Mouse (Mus musculus) midbrain, postnatal 0 days (tissue): ENCODE measurements around the gene Tead1. TPM values are rescaled to one million over a fixed set of nuclear protein-coding genes. Genes with fewer than 3 reads are reported as not detected.

Experiments
- ATAC-seq: fragments of 200-750 bp; cut with Nextera tagmentation; 2 replicates; pipeline ENCODE4 v1.8.0; 2017; ENCODE audit warnings: moderate number of reproducible peaks, mild to moderate bottlenecking, moderate TSS enrichment, moderate library complexity; ENCODE audit not compliant: low FRiP score
- DNase-seq: peaks from one replicate; pipeline ENCODE4 v3.0.0-alpha.2; 2015; ENCODE audit warnings: low spot score
- H3K27ac ChIP-seq: fragments of 300-500 bp; sonication (generic); 2 replicates; pipeline ENCODE4 v1.5.1; 2014; ENCODE audit warnings: low read depth, mild to moderate bottlenecking, low read length, mixed read lengths
- H3K27me3 ChIP-seq: fragments of 300-500 bp; sonication (generic); 2 replicates; pipeline ENCODE4 v1.6.1; 2014; ENCODE audit warnings: low read length, control low read depth, mixed read lengths; ENCODE audit not compliant: insufficient read depth
- H3K36me3 ChIP-seq: fragments of 300-500 bp; sonication (generic); 2 replicates; pipeline ENCODE4 v1.6.1; 2014; ENCODE audit warnings: low read length, control low read depth, mixed read lengths; ENCODE audit not compliant: insufficient read depth
- H3K4me1 ChIP-seq: fragments of 300-500 bp; sonication (generic); 2 replicates; pipeline ENCODE4 v1.6.1; 2014; ENCODE audit warnings: mild to moderate bottlenecking, control low read depth, antibody characterized with exemption, low read length, mixed read lengths; ENCODE audit not compliant: insufficient read depth
- H3K4me2 ChIP-seq: fragments of 300-500 bp; sonication (generic); 2 replicates; pipeline ENCODE4 v1.6.1; 2014; ENCODE audit warnings: low read depth, mild to moderate bottlenecking, low read length, mixed read lengths; ENCODE audit not compliant: poor library complexity, severe bottlenecking
- H3K4me3 ChIP-seq: fragments of 300-500 bp; sonication (generic); 2 replicates; pipeline ENCODE4 v1.5.1; 2014; ENCODE audit warnings: low read depth, mild to moderate bottlenecking, low read length, moderate library complexity
- H3K9ac ChIP-seq: fragments of 300-500 bp; sonication (generic); replicated peaks from 2 replicates; pipeline ENCODE4 v1.6.1; 2014; ENCODE audit warnings: mild to moderate bottlenecking, low read length, moderate library complexity, mixed read lengths; ENCODE audit not compliant: poor library complexity, severe bottlenecking
- H3K9me3 ChIP-seq: fragments of 300-500 bp; sonication (generic); 2 replicates; pipeline ENCODE4 v1.6.1; 2016; ENCODE audit warnings: low read length, control low read depth
- CTCF ChIP-seq: IDR thresholded peaks from 2 replicates; pipeline ENCODE4 v1.5.1; 2016; ENCODE audit warnings: antibody characterized with exemption, mild to moderate bottlenecking
- WGBS: fragments of 180-500 bp; shearing (Covaris S2); extraction: QIAGEN DNeasy Blood & Tissue Kit; methylation state at CpG from one replicate; pipeline ENCODE4 v1.1.7; 2014; 5-methylcytosine and 5-hydroxymethylcytosine counted together
- polyA plus RNA-seq: library from polyadenylated mRNA; unstranded; fragments of >200 nt; fragmentation: Nextera tagmentation; extraction: Ambion mirVana; gene quantifications from 2 replicates; pipeline ENCODE4 v1.2.1, GENCODE M21; 2015
- total RNA-seq: library from RNA; depleted of rRNA; stranded (reverse); fragments of >200 nt; gene quantifications from 2 replicates; pipeline ENCODE4 v1.2.3, GENCODE M21; 2014

Gene Tead1
- total and polyA plus RNA-seq, 2 experiments from 2014 or later, result 8.0 to 16.6 TPM

DNA sequence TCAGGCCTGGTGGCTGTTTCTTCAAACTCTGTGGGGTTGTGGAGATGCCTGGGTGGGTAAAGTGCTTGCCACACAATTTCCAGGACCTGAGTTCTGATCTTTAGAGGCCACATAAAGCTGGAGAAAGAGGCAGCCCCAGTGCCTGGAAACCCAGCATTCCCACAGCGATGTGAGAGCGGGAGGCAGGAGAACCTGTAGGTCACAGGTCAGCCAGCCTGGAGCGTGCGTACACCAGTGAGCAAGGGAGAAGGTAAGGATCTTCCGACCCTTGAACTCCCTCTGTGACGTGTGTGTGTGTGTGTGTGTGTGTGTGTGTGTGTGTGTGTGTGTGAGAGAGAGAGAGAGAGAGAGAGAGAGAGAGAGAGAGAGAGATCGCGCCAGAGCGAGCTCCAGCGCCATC is 14.4 kb downstream of the Tead1 start:
- H3K36me3 ChIP-seq, result no peaks in the 10 kb centered on the region
- H3K4me3 ChIP-seq, result no peak overlapping the region
- no peak for DNase-seq
- no peak overlapping the region for H3K27ac ChIP-seq
- no peaks in the 10 kb centered on the region for H3K9me3 ChIP-seq
- no peak overlapping the region for H3K9ac ChIP-seq
- no peak for TF ChIP-seq CTCF
- no peak for ATAC-seq
- WGBS, result 81% methylated on average over 10 of the region's 10 CpGs
- no peaks in the 10 kb centered on the region for H3K27me3 ChIP-seq
- 0 out of 2 replicates have a peak, but pooled peaks cover 7% of the 10 kb centered on the region for H3K4me1 ChIP-seq
- H3K4me2 ChIP-seq, result no peak overlapping the region

- no peak for DNase-seq
- Histone ChIP-seq H3K27me3 (no peaks in the 10 kb centered on the region), H3K9me3 (no peaks in the 10 kb centered on the region), H3K4me3 (no peak overlapping the region), H3K4me1 (peaks cover 14% of the 10 kb centered on the region; the same call in 1 of the 2 replicates), H3K27ac (no peak overlapping the region), H3K4me2 (no peak overlapping the region), H3K36me3 (no peaks in the 10 kb centered on the region), H3K9ac (no peak overlapping the region)
- TF ChIP-seq CTCF, result no peak
- 48% methylated on average over 4 of the region's 4 CpGs for WGBS
- no peak for ATAC-seq
These were observed 17.7 kb downstream of the Tead1 start for GRCm38 (mm10) chr7:112696777-112697161.

DNA sequence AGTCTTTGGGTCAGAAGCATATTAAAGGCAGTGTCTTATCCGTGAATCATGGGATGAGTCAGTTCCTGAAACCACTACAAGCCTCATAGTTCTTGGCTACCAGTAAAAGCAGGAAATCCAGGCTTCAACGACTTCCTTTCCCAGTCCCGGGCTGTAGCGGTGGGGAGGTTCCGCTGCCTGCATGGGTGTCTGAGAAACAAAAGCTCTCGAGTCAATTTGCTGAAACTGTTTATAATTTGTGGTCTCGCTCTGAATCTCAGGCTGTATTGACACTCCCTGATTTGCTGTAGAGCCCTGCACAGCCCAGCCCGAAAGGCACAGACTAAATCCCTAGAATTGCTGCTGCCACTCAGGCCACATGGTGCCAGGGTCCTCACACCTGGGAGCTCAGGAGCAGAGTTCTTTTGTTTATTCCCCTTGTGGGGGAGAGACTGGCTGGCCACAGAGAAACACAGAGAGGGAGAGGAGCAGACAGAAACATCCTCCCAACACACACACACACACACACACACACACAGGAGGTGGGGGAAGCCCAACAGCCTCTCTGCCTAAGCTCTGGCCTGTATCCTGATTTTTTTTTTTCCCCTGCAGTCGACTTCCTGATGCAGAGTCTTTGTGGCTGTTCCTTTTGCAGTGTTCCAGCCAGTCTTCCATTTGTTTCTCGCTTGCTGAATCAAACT is 18.2 kb downstream of the Tead1 start:
- 16% methylated on average over 10 of the region's 10 CpGs for WGBS
- Histone ChIP-seq H3K27ac (no peak overlapping the region), H3K4me3 (no peak overlapping the region), H3K27me3 (no peaks in the 10 kb centered on the region), H3K9ac (no peak overlapping the region), H3K9me3 (no peaks in the 10 kb centered on the region), H3K36me3 (no peaks in the 10 kb centered on the region), H3K4me1 (peaks cover 14% of the 10 kb centered on the region; the same call in 1 of the 2 replicates), H3K4me2 (no peak overlapping the region)
- DNase-seq, result peak; percentile 68
- ATAC-seq, result no peak
- TF ChIP-seq CTCF, result no peak

DNA sequence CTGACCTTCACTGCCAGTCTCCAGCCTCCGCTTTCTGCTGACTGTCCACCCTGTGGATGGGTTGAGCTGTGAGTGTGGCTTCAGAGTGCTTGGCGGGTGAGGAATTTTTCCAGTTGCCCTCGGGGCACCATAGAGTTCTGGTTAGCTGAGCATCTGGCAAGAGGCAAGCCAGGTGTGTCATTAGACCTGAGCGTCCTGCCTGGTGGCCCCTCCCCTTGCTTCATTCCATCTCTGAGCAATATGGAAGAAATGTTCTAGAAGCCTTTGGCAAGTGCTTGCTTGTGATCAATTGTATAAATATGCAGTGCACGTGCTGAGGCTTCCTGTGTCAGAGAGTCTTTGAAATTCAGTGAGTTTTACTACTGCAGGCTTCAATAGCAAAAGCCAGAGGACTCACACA is 21.0 kb downstream of the Tead1 start:
- no peak overlapping the region for H3K4me3 ChIP-seq
- peak; percentile 66; the same call in 1 of the 2 replicates for ATAC-seq
- no peaks in the 10 kb centered on the region for H3K36me3 ChIP-seq
- no peak overlapping the region for H3K4me2 ChIP-seq
- 43% methylated on average over 5 of the region's 5 CpGs for WGBS
- H3K27ac ChIP-seq, result no peak overlapping the region
- H3K9me3 ChIP-seq, result no peaks in the 10 kb centered on the region
- TF ChIP-seq CTCF, result no peak
- H3K9ac ChIP-seq, result no peak overlapping the region
- H3K4me1 ChIP-seq, result peaks cover 14% of the 10 kb centered on the region; the same call in 1 of the 2 replicates
- no peaks in the 10 kb centered on the region for H3K27me3 ChIP-seq
- DNase-seq, result no peak

DNA sequence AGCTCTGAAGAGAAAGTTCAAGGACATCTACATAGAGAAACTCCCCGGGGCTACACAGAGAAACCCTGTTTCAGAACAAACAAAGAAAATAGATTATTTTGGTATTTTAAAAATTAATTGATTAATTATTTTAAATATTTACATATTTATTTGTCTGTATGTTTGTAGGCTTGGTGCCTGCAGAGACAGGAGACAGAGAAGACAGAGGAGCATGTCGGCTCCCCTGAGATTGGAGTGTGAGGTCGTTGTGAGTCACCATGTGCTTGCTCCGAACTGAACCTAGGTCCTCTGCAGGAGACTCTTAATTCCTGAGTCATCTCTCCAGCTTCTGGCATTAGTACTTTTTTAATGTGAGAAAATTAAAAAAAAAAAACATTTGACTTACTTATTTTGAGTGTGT is 24.2 kb downstream of the Tead1 start:
- no peaks in the 10 kb centered on the region for H3K36me3 ChIP-seq
- DNase-seq (no peak), ATAC-seq (no peak)
- no peak overlapping the region for H3K4me3 ChIP-seq
- no peak for TF ChIP-seq CTCF
- no peak overlapping the region for H3K9ac ChIP-seq
- no peak overlapping the region for H3K27ac ChIP-seq
- WGBS, result 82% methylated on average over 4 of the region's 4 CpGs
- peaks cover 7% of the 10 kb centered on the region; the same call in 1 of the 2 replicates for H3K4me1 ChIP-seq
- H3K4me2 ChIP-seq, result no peak overlapping the region
- no peaks in the 10 kb centered on the region for H3K9me3 ChIP-seq
- H3K27me3 ChIP-seq, result no peaks in the 10 kb centered on the region

GRCm38 (mm10) chr7:112705870-112706269 is 26.8 kb downstream of the Tead1 start:
- Histone ChIP-seq H3K4me1 (no peaks in the 10 kb centered on the region), H3K36me3 (no peaks in the 10 kb centered on the region), H3K9ac (no peak overlapping the region), H3K4me3 (no peak overlapping the region), H3K4me2 (no peak overlapping the region), H3K27ac (no peak overlapping the region), H3K9me3 (no peaks in the 10 kb centered on the region), H3K27me3 (no peaks in the 10 kb centered on the region)
- ATAC-seq, result no peak
- 86% methylated on average over 9 of the region's 9 CpGs for WGBS
- no peak for DNase-seq
- TF ChIP-seq CTCF, result no peak
